Mouse (Mus musculus) left cerebral cortex, postnatal 36 days (tissue): ENCODE results near the gene Pdxp. TPM values are rescaled to one million over a fixed set of nuclear protein-coding genes. Genes with fewer than 3 reads are reported as not detected.

Experiments used
- DNase-seq, 2 experiments: peaks; one replicate each; pipeline ENCODE4 v3.0.0; 2021 to 2022; ENCODE audit warnings: low spot score in 2 of 2, mixed read lengths in 1 of 2
- intact Hi-C: fragments of 180-260 bp; cut with DNase I; formaldehyde crosslinking; loops from one replicate; pipeline ENCODE4 v1.15.1; 2025
- microRNA-seq: library from miRNA; unstranded; fragments of <30 nt; microRNA quantifications from one replicate; pipeline ENCODE4 v1.2.0, GENCODE M21; 2022
- total RNA-seq, 2 experiments: library from RNA; stranded (reverse); gene quantifications; 2 replicates each; pipeline ENCODE4 v1.2.3; 2021

The Pdxp gene
- total RNA-seq, 2 experiments from 2014 or later: 159 to 192 TPM

GRCm38 (mm10) chr15:78955663-78956062 is 41.9 kb downstream of the Pdxp start:
- DNase-seq: no peak

DNA sequence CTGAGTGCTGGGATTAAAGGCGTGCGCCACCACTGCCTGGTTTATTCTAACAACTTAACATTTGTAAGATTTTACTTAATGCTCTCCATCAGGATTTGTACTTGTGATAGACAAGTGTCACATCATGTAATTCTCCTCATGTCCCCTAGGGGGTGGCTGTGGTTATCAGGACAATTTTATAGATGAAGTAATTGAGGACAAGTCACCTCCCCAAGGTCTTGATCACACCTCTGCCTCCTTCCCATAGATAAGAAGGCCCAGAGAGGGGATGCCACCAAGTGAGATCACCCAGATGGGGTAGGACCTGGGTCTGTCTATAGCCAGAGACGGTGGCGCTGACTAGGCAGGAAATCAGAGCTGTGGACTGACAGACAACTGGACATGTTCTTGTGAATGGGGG is 42.6 kb downstream of the Pdxp start:
- intact Hi-C loops: no loop called here
- DNase-seq: no peak

More at GRCm38 (mm10) chr15:78955663-78956062, 41.9 kb downstream of the Pdxp start:
- intact Hi-C loops: no loop called here

DNA sequence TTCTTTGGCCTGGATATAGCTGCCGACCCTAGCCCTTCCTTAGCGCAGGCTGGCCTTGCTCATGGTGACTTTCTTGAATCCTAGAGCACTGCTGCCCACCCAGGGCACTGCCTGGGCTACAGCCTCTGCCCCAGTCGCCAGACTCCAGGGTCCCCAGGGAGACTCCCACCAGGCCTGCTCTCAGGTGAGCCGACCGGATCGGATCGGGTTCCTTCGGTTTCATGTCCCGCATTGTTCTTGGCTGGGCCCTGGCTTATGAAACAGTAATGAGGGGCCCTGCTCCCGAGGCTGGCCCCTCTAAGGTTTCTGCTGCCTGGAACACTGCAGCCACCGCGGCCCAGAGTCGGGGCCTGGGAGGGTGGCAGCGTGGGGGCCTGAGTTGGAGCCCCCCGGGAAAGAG is 43.3 kb downstream of the Pdxp start:
- intact Hi-C loops: no loop called here

GRCm38 (mm10) chr15:78959537-78959936 is 45.8 kb downstream of the Pdxp start:
- DNase-seq: no peak
- intact Hi-C loops: no loop called here

More for the DNA sequence above, 43.3 kb downstream of the Pdxp start:
- no peak for DNase-seq

- intact Hi-C loops: no loop called here
- no peak for DNase-seq
Observed at GRCm38 (mm10) chr15:78960088-78960487, 46.4 kb downstream of the Pdxp start.

- DNase-seq: no peak
- intact Hi-C loops: no loop called here
Observed at GRCm38 (mm10) chr15:78962885-78963284, 49.2 kb downstream of the Pdxp start.

Small RNA genes within 50 kb of the gene (microRNA-seq; reads per million reads assigned to microRNA genes)
- 1.3 reads per million for gene Mir6955

Other genes starting within 250 kb of the Pdxp start
- 100 to 1,000 TPM; 130 to 159 TPM for gene Elfn2, start 195.1 kb upstream of the Pdxp start, total RNA-seq
- gene Mfng, start 140.4 kb upstream of the Pdxp start, total RNA-seq: 1 to 10 TPM; 4.9 to 6.0 TPM
- 1 to 10 TPM; 3.6 to 4.3 TPM for gene Card10, start 110.9 kb upstream of the Pdxp start, total RNA-seq
- gene Cdc42ep1, start 71.3 kb upstream of the Pdxp start, total RNA-seq: 10 to 100 TPM; 14.4 to 16.5 TPM
- gene Lgals2, start 58.4 kb upstream of the Pdxp start, total RNA-seq: not detected
- gene Gga1, start 36.7 kb upstream of the Pdxp start, total RNA-seq: 10 to 100 TPM; 57.6 to 65.0 TPM
- gene Gm49510, start 14.3 kb upstream of the Pdxp start, total RNA-seq: under 1 TPM in 1 of 2 experiments, not detected in 1; 0.97 TPM
- 10 to 100 TPM; 23.7 to 31.5 TPM for gene Sh3bp1, start 14.2 kb upstream of the Pdxp start, total RNA-seq
- gene Lgals1, start 12.8 kb downstream of the Pdxp start, total RNA-seq: 10 to 100 TPM; 19.3 to 25.0 TPM
- gene Nol12, start 21.0 kb downstream of the Pdxp start, total RNA-seq: 10 to 100 TPM; 39.5 to 42.1 TPM
- 10 to 100 TPM; 14.3 to 19.5 TPM for gene Triobp, start 33.8 kb downstream of the Pdxp start, total RNA-seq
- 100 to 1,000 TPM in 1 of 2 experiments, 10 to 100 TPM in 1; 87.0 to 113 TPM for gene H1f0, start 114.5 kb downstream of the Pdxp start, total RNA-seq
- gene Galr3, start 128.0 kb downstream of the Pdxp start, total RNA-seq: not detected
- 10 to 100 TPM; 14.1 to 19.0 TPM for gene Ankrd54, start 149.0 kb downstream of the Pdxp start, total RNA-seq
- 10 to 100 TPM; 62.6 to 65.3 TPM for gene Eif3l, start 161.3 kb downstream of the Pdxp start, total RNA-seq
- 10 to 100 TPM; 26.8 to 28.0 TPM for gene Micall1, start 195.0 kb downstream of the Pdxp start, total RNA-seq
- 100 to 1,000 TPM in 1 of 2 experiments, 10 to 100 TPM in 1; 95.2 to 109 TPM for gene Polr2f, start 227.1 kb downstream of the Pdxp start, total RNA-seq
- gene 1700088E04Rik, start 227.3 kb downstream of the Pdxp start, total RNA-seq: 10 to 100 TPM; 12.6 to 13.2 TPM